In genomic region chr9:107644495-107645152, GRCm38 (mm10) we compare ENCODE assay signal across 1 mouse cellular context.
TF ChIP-seq lines count a peak whose summit lies in the region.

No protein-coding gene starts in this region.

TF ChIP-seq in CH12.LX, 34 proteins besides CTCF, POLR2A, EP300 and RAD21:
- peak; percentile 75; the same call in 1 of the 2 replicates for TF ChIP-seq E2F4 (IDR thresholded peaks at IDR 0.05; ENCODE audit: insufficient replicate concordance, low read depth, low read length)
- TF ChIP-seq HCFC1 (IDR thresholded peaks at IDR 0.05; ENCODE audit: low read depth, low read length), result peak; percentile 74
- TF ChIP-seq MYC (IDR thresholded peaks at IDR 0.05; ENCODE audit: low read depth, low read length), result peak; percentile 45; the same call in 1 of the 2 replicates
- peak; percentile 79 for TF ChIP-seq ZC3H11A (IDR thresholded peaks at IDR 0.05; ENCODE audit: low read depth, low read length)
- TF ChIP-seq CHD1 (IDR thresholded peaks at IDR 0.05; ENCODE audit: low read depth, low read length), result no peak
- TF ChIP-seq TBP (conservative IDR thresholded peaks at IDR 0.05; ENCODE audit: low read depth, low read length), result 0 out of 2 replicates have a peak, but pooled peaks have one; percentile 46
- no peak for TF ChIP-seq GABPA (IDR thresholded peaks at IDR 0.05; ENCODE audit: insufficient replicate concordance, low read depth, low read length)
- TF ChIP-seq BHLHE40 (IDR thresholded peaks at IDR 0.05; ENCODE audit: low read depth, low read length), result peak; percentile 8; the same call in 1 of the 2 replicates
- no peak for TF ChIP-seq ZKSCAN1 (IDR thresholded peaks at IDR 0.05; ENCODE audit: borderline replicate concordance, low read depth, low read length)
- TF ChIP-seq SIN3A (IDR thresholded peaks at IDR 0.05; ENCODE audit: low read length), result peak; percentile 70
- no peak for TF ChIP-seq USF2 (conservative IDR thresholded peaks at IDR 0.05; ENCODE audit: low read depth, low read length)
- TF ChIP-seq MEF2A (IDR thresholded peaks at IDR 0.05; ENCODE audit: borderline replicate concordance, low read depth, low read length), result peak; percentile 43; the same call in 1 of the 2 replicates
- no peak for TF ChIP-seq PAX5 (IDR thresholded peaks at IDR 0.05; ENCODE audit: low read length)
- TF ChIP-seq IRF4 (IDR thresholded peaks at IDR 0.05; ENCODE audit: low read depth, low read length), result peak; percentile 72
- TF ChIP-seq JUND (conservative IDR thresholded peaks at IDR 0.05; ENCODE audit: low read depth, low read length), result no peak
- peak; percentile 31; the same call in 1 of the 2 replicates for TF ChIP-seq ZMIZ1 (IDR thresholded peaks at IDR 0.05; ENCODE audit: low read depth, low read length)
- TF ChIP-seq NELFE (IDR thresholded peaks at IDR 0.05; ENCODE audit: low read depth, low read length), result peak; percentile 91
- 0 out of 2 replicates have a peak, but pooled peaks have one; percentile 61 for TF ChIP-seq KAT2A (IDR thresholded peaks at IDR 0.05; ENCODE audit: insufficient replicate concordance, low read length)
- TF ChIP-seq MAFK (IDR thresholded peaks at IDR 0.05; ENCODE audit: insufficient replicate concordance, low read length), result no peak
- TF ChIP-seq POLR2AphosphoS2 (IDR thresholded peaks at IDR 0.05; ENCODE audit: low read depth, low read length), result no peak
- no peak for TF ChIP-seq RCOR1 (conservative IDR thresholded peaks at IDR 0.05; ENCODE audit: low read depth, low read length)
- peak; percentile 98 for TF ChIP-seq SMC3 (IDR thresholded peaks at IDR 0.05; ENCODE audit: low read depth, low read length)
- peak; percentile 89 for TF ChIP-seq TCF12 (IDR thresholded peaks at IDR 0.05; ENCODE audit: low read depth, low read length)
- peak; percentile 95 for TF ChIP-seq ELF1 (IDR thresholded peaks at IDR 0.05; ENCODE audit: low read depth, low read length)
- TF ChIP-seq USF1 (IDR thresholded peaks at IDR 0.05; ENCODE audit: low read depth, low read length), result no peak
- no peak for TF ChIP-seq JUN (IDR thresholded peaks at IDR 0.05; ENCODE audit: insufficient read depth, low read depth, low read length)
- TF ChIP-seq UBTF (IDR thresholded peaks at IDR 0.05; ENCODE audit: low read depth, low read length), result no peak
- TF ChIP-seq NRF1 (IDR thresholded peaks at IDR 0.05; ENCODE audit: low read depth, low read length), result no peak; the same call in 1 of the 2 replicates
- TF ChIP-seq CHD2 (IDR thresholded peaks at IDR 0.05; ENCODE audit: low read length), result peak; percentile 58; the same call in 1 of the 2 replicates
- no peak for TF ChIP-seq MAZ (IDR thresholded peaks at IDR 0.05; ENCODE audit: low read depth, low read length)
- no peak for TF ChIP-seq MXI1 (IDR thresholded peaks at IDR 0.05; ENCODE audit: low read depth, low read length)
- peak; percentile 50; the same call in 1 of the 2 replicates for TF ChIP-seq MAX (IDR thresholded peaks at IDR 0.05; ENCODE audit: low read length)
- TF ChIP-seq ZNF384 (IDR thresholded peaks at IDR 0.05; ENCODE audit: low read depth, low read length), result no peak
- 0 out of 2 replicates have a peak, but pooled peaks have one; percentile 31 for TF ChIP-seq ETS1 (conservative IDR thresholded peaks at IDR 0.05; ENCODE audit: low read depth, low read length)
